Comparison of ENCODE assay signal across 13 mouse cellular contexts in genomic region chr4:115984967-115985366, GRCm38 (mm10). TPM values are rescaled to one million over a fixed set of nuclear protein-coding genes. Genes with fewer than 3 reads are reported as not detected.
A peak's percentile ranks its signal among the peaks of the same experiment; 100 is the strongest.
DNase-seq lines count a peak whose midpoint lies in the region; ATAC-seq and TF ChIP-seq lines count a peak whose summit lies in the region.
"Had no signal": no experiment of that assay in that cellular context is flagged by ENCODE, and none has a peak within 500 bp of the region (broad histone marks: within the 10 kb centered on the region; RNA-seq: fewer than 3 reads in every experiment).

No protein-coding gene starts in this region.

- no peak overlapping the region for H3K4me2 ChIP-seq in hindbrain, embryonic 11.5 days (replicated peaks; ENCODE audit: low read depth, low read length)
- no peak overlapping the region for H3K4me2 ChIP-seq in stomach, postnatal 0 days (replicated peaks; ENCODE audit: low read depth)
- H3K4me2 ChIP-seq: forebrain, embryonic 12.5 days; midbrain, embryonic 15.5 days had no signal

- H3K27ac ChIP-seq in hindbrain, embryonic 11.5 days (ENCODE audit: low read depth, low read length), result no peak overlapping the region
- no peak overlapping the region for H3K27ac ChIP-seq in hindbrain, embryonic 10.5 days
- no peak overlapping the region for H3K27ac ChIP-seq in thymus, adult 2 months (ENCODE audit: control insufficient read depth, insufficient read depth, low read length)
- no peak overlapping the region for H3K27ac ChIP-seq in stomach, postnatal 0 days (replicated peaks)
- H3K27ac ChIP-seq: forebrain, embryonic 12.5 days; midbrain, embryonic 15.5 days had no signal

- no peak overlapping the region for H3K4me3 ChIP-seq in hindbrain, embryonic 11.5 days (ENCODE audit: low read depth, low read length)
- H3K4me3 ChIP-seq in hindbrain, embryonic 10.5 days, result no peak overlapping the region
- no peak overlapping the region for H3K4me3 ChIP-seq in thymus, adult 2 months (ENCODE audit: control insufficient read depth, insufficient read depth, low read length)
- no peak overlapping the region for H3K4me3 ChIP-seq in stomach, postnatal 0 days (ENCODE audit: low read depth, low read length)
- H3K4me3 ChIP-seq: forebrain, embryonic 12.5 days; midbrain, embryonic 15.5 days had no signal

- H3K27me3 ChIP-seq in hindbrain, embryonic 11.5 days (ENCODE audit: control insufficient read depth, insufficient read depth, low read length), result peaks cover 13% of the 10 kb centered on the region
- H3K27me3 ChIP-seq in hindbrain, embryonic 10.5 days (ENCODE audit: insufficient read depth, poor library complexity, severe bottlenecking), result peaks cover 48% of the 10 kb centered on the region
- peaks cover 5% of the 10 kb centered on the region for H3K27me3 ChIP-seq in thymus, adult 2 months (ENCODE audit: control insufficient read depth, insufficient read depth, low read length)
- peaks cover 7% of the 10 kb centered on the region; the same call in 1 of the 2 replicates for H3K27me3 ChIP-seq in stomach, postnatal 0 days (ENCODE audit: control insufficient read depth, insufficient read depth, low read length)

- TF ChIP-seq EP300 in stomach, postnatal 0 days (optimal IDR thresholded peaks at IDR 0.05), result no peak

- H3K9ac ChIP-seq in hindbrain, embryonic 11.5 days (ENCODE audit: low read depth, low read length), result no peak overlapping the region
- H3K9ac ChIP-seq in stomach, postnatal 0 days (ENCODE audit: low read length), result no peak overlapping the region
- H3K9ac ChIP-seq: forebrain, embryonic 12.5 days; midbrain, embryonic 15.5 days had no signal

- no peaks in the 10 kb centered on the region for H3K36me3 ChIP-seq in hindbrain, embryonic 11.5 days (ENCODE audit: control insufficient read depth, insufficient read depth, low read length)
- no peaks in the 10 kb centered on the region for H3K36me3 ChIP-seq in hindbrain, embryonic 10.5 days
- no peaks in the 10 kb centered on the region for H3K36me3 ChIP-seq in thymus, adult 2 months (ENCODE audit: control insufficient read depth, insufficient read depth, low read length)
- no peaks in the 10 kb centered on the region for H3K36me3 ChIP-seq in stomach, postnatal 0 days (ENCODE audit: control insufficient read depth, insufficient read depth, low read length)
- H3K36me3 ChIP-seq: forebrain, embryonic 12.5 days; midbrain, embryonic 15.5 days had no signal

- no peak for TF ChIP-seq CTCF in thymus, adult 2 months (IDR thresholded peaks at IDR 0.05; ENCODE audit: borderline replicate concordance, control insufficient read depth, extremely low read depth, insufficient read depth, low read length, poor library complexity)
- peak; percentile 56 for TF ChIP-seq CTCF in stomach, postnatal 0 days (IDR thresholded peaks at IDR 0.05; ENCODE audit: low read depth)

- DNase-seq in hindbrain, embryonic 11.5 days (ENCODE audit: low spot score), result peak; percentile 17
- DNase-seq in hindbrain, embryonic 10.5 days (ENCODE audit: low spot score), result no peak
- DNase-seq in thymus, postnatal 4 days, result peak; percentile 34
- no peak for DNase-seq in thymus, adult 2 months
- peak; percentile 72 for DNase-seq in induced T-regulatory cell, adult 2 months (ENCODE audit: low read depth)
- DNase-seq in stomach, postnatal 0 days (ENCODE audit: low spot score), result peak; percentile 46
- no peak for DNase-seq in adrenal gland, postnatal 4 days (ENCODE audit: low spot score in 2 of 2)
- no peak for DNase-seq in gastrocnemius, adult 18-20 months (ENCODE audit: low spot score)
- DNase-seq: cerebellum, postnatal 14 days had no signal

- WGBS in hindbrain, embryonic 11.5 days, result 36% methylated on average over 8 of the region's 8 CpGs
- WGBS in hindbrain, embryonic 10.5 days, result 42% methylated on average over 8 of the region's 8 CpGs
- 57% methylated on average over 8 of the region's 8 CpGs for WGBS in thymus, adult 2 months
- WGBS in stomach, postnatal 0 days, result 45% methylated on average over 8 of the region's 8 CpGs

- H3K4me1 ChIP-seq in hindbrain, embryonic 11.5 days (replicated peaks; ENCODE audit: control insufficient read depth, insufficient read depth, low read length), result no peaks in the 10 kb centered on the region
- peaks cover 10% of the 10 kb centered on the region for H3K4me1 ChIP-seq in hindbrain, embryonic 10.5 days (replicated peaks)
- H3K4me1 ChIP-seq in thymus, adult 2 months (replicated peaks; ENCODE audit: control insufficient read depth, insufficient read depth, low read length), result peaks cover 3% of the 10 kb centered on the region
- no peaks in the 10 kb centered on the region for H3K4me1 ChIP-seq in stomach, postnatal 0 days (replicated peaks; ENCODE audit: control insufficient read depth, insufficient read depth)

- no peak for TF ChIP-seq POLR2A in thymus, adult 2 months (IDR thresholded peaks at IDR 0.05; ENCODE audit: control insufficient read depth, extremely low read depth, insufficient read depth, low read length, poor library complexity)

- no peak for ATAC-seq in hindbrain, embryonic 11.5 days (ENCODE audit: low FRiP score)
- ATAC-seq in stomach, postnatal 0 days (ENCODE audit: low FRiP score, low TSS enrichment), result no peak

- H3K9me3 ChIP-seq in hindbrain, embryonic 11.5 days (ENCODE audit: control insufficient read depth, low read length), result no peaks in the 10 kb centered on the region
- H3K9me3 ChIP-seq in hindbrain, embryonic 10.5 days, result no peaks in the 10 kb centered on the region
- no peaks in the 10 kb centered on the region for H3K9me3 ChIP-seq in stomach, postnatal 0 days (ENCODE audit: control insufficient read depth, low read length)
- H3K9me3 ChIP-seq: forebrain, embryonic 12.5 days; midbrain, embryonic 15.5 days had no signal

RNA-seq across cellular contexts. Expression of gene Faah, which starts 32.8 kb away (rescaled TPM):
- polyA plus RNA-seq in hindbrain, embryonic 11.5 days (2014; fragmentation: Nextera tagmentation; extraction: Ambion mirVana), result 3.9 and 4.1 TPM in 2 replicates
- polyA plus RNA-seq in hindbrain, embryonic 10.5 days (2016; fragmentation: Nextera tagmentation; extraction: Ambion mirVana), result 2.6 and 4.4 TPM in 2 replicates
- 77.2 and 88.1 TPM in 2 replicates for polyA plus RNA-seq in thymus, adult 2 months (2012; rRNA removed)
- 7.7 and 8.3 TPM in 2 replicates for polyA plus RNA-seq in stomach, postnatal 0 days (2015; fragmentation: Nextera tagmentation; extraction: Ambion mirVana)
- 10 to 100 TPM in 1 of 2 experiments, 1 to 10 TPM in 1; 10.0 to 10.3 TPM for total RNA-seq in adrenal gland, postnatal 4 days (2021)
- total RNA-seq in gastrocnemius, adult 18-20 months (2021), result under 1 TPM; 0.09 to 0.19 TPM

RNA-seq across cellular contexts. Expression of gene Dmbx1, which starts 45.2 kb away (rescaled TPM):
- polyA plus RNA-seq in hindbrain, embryonic 11.5 days (2014; fragmentation: Nextera tagmentation; extraction: Ambion mirVana), result 2.4 and 2.5 TPM in 2 replicates
- polyA plus RNA-seq in hindbrain, embryonic 10.5 days (2016; fragmentation: Nextera tagmentation; extraction: Ambion mirVana), result 3.2 and 4.0 TPM in 2 replicates
- 0.14 and 0.18 TPM in 2 replicates for polyA plus RNA-seq in thymus, adult 2 months (2012; rRNA removed)
- 0.02 TPM in 1 of 2 replicates, not detected in the other for polyA plus RNA-seq in stomach, postnatal 0 days (2015; fragmentation: Nextera tagmentation; extraction: Ambion mirVana)
- not detected for total RNA-seq in adrenal gland, postnatal 4 days (2021)
- not detected for total RNA-seq in gastrocnemius, adult 18-20 months (2021)
- polyA plus RNA-seq: heart, embryonic 16.5 days; stomach, embryonic 16.5 days had no signal

Comparison
In these comparisons a context has a peak if more than half of its experiments do, and no peak if none do; other contexts are left out.
1. DNase-seq: peak in hindbrain, embryonic 11.5 days (single experiment), thymus, postnatal 4 days (single experiment), induced T-regulatory cell, adult 2 months (single experiment) and stomach, postnatal 0 days (single experiment); none in hindbrain, embryonic 10.5 days (single experiment), thymus, adult 2 months (single experiment), adrenal gland, postnatal 4 days (0 of 2) and gastrocnemius, adult 18-20 months (single experiment).